Mouse (Mus musculus): ENCODE results near the gene Grid1. TPM values are rescaled to one million over a fixed set of nuclear protein-coding genes. Genes with fewer than 3 reads are reported as not detected.

The Grid1 gene
- total RNA-seq, 1 experiment from 2014 or later = not detected

DNA sequence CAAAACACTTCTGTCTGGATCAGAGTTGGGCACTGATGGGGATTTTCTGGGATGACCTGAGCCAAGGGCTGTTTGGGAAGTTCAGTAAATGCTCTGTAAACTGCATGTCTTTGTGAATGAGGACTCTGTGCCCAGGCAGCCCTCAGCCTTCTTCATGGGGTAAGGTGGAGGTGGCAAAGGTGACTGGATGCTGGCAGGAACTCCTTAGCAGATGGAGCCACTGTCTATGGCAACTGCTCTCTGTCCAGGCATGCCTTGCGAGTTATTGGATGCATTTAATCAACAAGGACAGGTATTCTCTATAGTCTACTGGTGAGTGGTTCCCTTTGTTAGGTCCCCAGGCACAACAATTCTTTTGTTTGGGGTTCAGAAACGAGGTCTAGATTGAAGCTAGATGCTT lies 85.8 kb downstream of the Grid1 start:
- ATAC-seq (replicated peaks; ENCODE audit: low read depth, poor library complexity, severe bottlenecking) = no peak

DNA sequence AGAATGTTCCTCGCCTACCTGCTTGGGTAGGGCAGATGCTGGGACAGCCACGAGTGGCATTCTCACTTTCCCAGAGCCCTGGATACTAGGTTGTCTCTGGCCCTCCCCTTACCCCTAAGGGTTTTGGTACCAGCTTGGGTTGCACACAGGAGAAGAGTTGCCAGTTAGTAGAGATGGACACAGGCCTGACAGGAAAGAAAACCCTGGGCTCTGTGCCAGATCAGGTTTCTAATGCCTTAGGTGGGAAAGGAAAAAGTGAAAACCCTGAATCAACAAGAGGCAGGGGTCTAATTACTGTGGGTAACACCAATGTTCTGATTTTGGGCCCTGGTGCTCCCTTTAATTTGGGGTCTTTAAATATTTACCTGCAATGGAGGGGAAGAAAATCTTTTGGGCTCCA lies 88.5 kb downstream of the Grid1 start:
- no peak for ATAC-seq (replicated peaks; ENCODE audit: low read depth, poor library complexity, severe bottlenecking)

DNA sequence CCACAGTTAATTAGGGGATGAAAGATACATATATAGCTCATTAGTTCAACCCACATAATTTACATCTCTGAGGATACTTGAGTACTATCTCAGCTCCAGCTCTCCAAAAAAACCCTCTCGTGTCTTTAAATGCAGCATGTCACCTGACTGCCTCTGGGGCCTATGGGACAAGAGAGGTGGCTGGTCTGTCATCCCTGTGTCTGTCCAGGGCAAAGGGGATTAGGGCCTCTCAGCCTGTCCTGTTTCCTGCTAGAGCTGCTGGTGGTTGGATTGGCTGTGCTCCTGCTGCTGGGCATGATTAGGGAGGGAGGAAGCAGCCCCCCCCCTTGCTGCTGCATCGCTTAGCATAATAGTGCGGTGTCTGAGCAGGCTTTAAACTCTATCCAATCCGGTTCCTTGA lies 88.9 kb downstream of the Grid1 start:
- no peak for ATAC-seq (replicated peaks; ENCODE audit: low read depth, poor library complexity, severe bottlenecking)

DNA sequence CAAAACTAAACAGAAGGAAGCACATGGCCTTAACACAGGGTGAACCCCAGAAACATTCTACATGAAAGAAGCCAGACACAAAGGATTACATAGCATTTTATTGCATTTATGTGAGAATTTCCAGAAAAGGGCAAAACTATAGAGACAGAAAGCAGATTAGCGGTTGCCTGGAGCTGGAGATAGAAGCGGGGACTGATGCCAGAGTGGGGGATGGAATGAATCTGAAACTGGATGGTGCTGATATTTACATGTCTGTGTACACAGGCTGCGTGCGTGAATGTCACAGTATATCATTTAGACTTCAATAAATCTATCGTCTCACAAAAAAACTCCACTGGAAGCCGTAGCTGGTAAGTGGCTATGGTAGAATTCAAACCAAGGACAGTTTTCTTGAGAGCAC lies 96.4 kb downstream of the Grid1 start:
- ATAC-seq (replicated peaks; ENCODE audit: low read depth, poor library complexity, severe bottlenecking) = no peak

DNA sequence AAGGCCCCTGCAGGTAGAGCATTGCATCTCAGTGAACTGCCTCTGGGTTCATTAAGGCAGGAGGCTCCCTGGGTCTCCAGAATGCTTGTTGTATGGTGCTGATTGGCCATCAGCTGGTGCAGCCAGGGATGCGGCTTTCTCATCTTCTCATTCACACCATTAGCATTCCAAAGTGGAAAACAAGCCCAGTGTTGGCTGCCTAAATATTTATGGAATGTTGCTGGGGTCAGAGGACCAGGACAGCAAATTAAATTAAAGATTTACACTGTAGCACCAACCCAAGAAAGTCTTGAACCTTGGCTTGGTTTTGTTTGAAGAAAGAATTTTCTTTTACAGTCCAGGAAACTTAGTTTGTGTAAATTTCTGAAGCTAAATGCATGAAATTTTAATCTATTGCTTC lies 97.2 kb downstream of the Grid1 start:
- no peak for ATAC-seq (replicated peaks; ENCODE audit: low read depth, poor library complexity, severe bottlenecking)

DNA sequence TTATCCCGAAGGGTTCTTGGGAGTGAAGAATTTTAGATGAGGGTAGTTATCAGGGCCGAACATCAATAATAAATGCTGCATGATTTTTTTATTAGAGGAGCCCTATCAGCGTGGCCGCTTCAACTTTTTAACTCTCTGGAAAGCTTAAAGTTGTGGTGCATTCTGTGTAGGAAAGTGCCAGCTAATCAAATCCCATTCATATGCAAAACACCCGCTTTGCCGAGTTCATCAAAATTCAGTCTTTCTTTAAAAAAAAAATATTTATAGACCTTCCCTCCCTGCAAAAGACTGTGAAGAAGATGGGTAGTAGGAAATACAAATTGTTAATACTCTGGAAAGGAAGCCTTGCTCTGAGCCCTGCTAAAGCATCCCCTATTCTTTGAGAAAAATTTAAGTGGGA lies 99.3 kb downstream of the Grid1 start:
- no peak for ATAC-seq (replicated peaks; ENCODE audit: low read depth, poor library complexity, severe bottlenecking)

DNA sequence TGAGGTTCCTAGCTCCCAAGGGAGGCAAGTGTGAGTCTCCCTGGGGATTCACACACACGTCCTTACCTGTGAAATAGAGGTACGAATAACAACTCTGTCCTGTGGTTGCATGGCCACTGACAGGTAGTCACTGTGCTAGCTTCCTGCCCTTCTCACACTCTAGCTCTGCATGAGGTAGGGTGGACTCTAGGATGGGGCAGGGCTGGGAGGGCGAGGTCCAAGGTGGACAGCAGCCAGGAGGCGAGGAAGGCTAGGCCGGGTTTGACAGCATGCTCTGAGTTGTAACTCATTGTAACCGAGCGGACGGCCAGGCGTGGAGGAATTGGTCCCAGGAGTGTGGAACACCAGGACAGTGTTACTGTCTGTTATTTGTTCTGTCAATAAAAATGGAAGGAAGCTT lies 101.4 kb downstream of the Grid1 start:
- ATAC-seq (replicated peaks; ENCODE audit: low read depth, poor library complexity, severe bottlenecking) = no peak

DNA sequence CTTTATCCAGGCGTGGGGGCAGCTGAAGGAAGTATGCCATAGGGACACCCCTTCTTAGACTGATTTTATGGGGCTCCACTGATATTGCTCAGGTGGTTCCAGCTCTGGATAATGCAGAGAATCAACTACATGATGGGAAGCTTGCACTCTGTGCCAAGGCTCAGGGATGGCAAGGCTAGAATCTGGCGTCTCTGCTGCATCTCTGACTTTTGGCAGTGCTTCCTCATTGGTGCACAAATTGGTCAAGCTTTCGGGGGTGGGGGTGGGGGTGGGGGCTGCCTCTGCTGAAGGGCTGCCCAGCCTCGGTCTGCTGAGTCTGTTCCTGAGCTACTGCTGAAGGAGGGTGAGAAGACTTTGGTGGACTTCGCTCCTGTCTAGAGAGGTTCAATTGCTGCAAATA lies 105.1 kb downstream of the Grid1 start:
- ATAC-seq (replicated peaks; ENCODE audit: low read depth, poor library complexity, severe bottlenecking) = no peak

DNA sequence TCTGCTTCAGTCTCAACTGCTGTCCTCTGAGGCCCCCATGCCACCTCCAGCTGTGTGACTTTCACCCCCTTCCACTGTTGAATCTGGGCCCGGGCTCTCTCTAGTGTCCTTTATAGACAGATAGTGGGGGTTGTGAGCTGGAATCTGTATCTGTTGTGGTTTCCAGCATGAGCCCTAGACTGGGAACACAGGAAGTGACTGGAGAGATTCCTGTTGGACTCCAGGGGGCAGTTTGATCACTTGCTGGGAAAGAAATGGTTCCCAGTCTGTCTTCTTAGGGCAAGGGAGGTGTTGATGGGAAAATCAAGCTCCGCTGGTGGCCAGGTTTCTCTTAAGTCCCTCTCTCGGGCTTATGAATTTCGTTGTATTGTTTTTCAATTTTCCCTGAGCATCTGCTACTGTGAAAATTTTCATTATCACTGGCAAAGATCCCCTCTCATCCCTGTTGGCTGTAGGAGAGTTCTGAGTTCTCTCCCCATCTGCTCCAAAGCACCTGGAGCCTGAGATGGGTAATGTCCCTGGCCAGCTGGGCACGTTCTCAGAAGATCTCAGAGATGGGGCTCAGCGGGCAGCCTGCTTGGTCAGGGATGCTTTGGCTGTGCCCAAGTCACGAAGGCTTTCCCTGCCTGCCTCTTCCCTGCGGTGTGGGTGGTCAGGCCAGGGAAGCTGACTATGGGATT lies 110.3 kb downstream of the Grid1 start:
- ATAC-seq (replicated peaks; ENCODE audit: low read depth, poor library complexity, severe bottlenecking) = no peak

DNA sequence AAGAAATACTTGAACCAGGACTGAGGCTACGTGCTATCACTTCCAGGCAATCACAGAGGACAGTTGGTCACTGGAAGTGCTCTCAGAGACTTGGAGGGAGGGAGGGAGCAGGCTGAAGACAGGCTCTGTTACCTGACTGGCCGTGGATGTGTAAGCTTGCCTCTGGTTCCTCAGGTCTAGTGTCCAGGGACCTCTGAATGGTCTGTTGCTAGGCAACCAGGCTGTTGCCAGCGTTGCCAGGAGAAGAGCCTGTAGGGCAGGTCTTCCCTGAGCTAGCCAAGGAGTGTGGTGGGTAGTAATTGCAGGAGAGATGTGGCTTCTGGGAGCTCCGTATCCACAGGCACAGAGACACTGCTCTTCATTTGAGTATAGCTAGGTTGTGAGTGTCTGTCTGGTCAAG lies 113.3 kb downstream of the Grid1 start:
- ATAC-seq (replicated peaks; ENCODE audit: low read depth, poor library complexity, severe bottlenecking) = no peak

DNA sequence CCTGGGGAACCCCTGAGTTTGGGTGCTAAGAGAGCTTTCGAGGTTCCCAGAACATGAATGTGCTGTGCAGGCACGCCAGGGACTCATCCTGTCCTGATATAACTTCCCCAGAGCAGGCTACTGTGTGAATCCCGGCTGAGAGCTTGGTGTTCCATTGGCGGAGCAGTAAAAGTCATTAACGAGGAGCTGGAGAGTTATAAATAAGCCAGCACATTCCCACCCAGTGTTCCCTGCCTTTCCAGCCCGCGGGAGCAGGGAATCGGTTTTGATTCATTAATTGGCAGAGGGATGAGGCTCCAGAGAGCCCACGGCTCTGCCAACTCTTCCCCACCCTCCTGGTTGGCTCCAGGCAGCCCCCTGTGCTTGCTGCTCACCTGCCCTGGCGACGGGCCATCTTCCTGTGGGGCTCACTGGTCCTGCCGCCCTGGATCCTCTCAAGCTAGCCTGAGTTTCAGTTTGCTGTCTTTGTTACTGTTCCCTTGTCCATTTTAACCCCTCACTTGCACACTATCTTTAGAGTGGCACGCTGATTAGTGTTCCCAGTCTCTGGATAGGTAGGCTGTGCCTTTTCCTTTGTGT lies 116.4 kb downstream of the Grid1 start:
- ATAC-seq (replicated peaks; ENCODE audit: low read depth, poor library complexity, severe bottlenecking) = no peak

DNA sequence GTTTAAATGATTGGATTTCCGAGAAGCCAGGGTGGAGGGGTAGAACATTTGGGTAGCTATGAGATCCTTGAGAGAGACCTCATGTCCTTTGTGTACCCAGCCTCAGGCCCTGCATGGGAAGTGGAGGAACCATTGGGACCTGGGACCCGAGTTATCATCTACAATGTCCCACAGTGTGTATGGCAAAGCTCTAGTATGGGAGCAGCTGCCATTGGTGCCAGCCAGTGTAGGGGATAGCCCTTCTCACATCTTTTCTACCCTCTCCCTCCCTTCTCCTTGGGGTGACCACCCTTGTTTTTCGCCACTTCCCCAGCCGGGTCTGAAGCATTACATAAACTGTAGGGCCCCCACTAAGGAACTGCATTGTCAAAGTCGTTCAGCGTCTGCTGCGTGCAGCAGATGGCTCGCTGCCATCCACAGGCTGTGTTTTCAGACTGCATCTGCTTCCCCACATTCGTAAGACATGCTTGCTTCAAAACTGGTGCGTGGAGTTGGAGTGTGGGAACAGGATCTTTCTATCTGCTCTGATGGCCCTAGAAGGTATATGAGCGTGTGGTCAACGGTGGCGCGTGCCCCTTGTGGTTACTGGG lies 124.6 kb downstream of the Grid1 start:
- ATAC-seq (replicated peaks; ENCODE audit: low read depth, poor library complexity, severe bottlenecking) = no peak

DNA sequence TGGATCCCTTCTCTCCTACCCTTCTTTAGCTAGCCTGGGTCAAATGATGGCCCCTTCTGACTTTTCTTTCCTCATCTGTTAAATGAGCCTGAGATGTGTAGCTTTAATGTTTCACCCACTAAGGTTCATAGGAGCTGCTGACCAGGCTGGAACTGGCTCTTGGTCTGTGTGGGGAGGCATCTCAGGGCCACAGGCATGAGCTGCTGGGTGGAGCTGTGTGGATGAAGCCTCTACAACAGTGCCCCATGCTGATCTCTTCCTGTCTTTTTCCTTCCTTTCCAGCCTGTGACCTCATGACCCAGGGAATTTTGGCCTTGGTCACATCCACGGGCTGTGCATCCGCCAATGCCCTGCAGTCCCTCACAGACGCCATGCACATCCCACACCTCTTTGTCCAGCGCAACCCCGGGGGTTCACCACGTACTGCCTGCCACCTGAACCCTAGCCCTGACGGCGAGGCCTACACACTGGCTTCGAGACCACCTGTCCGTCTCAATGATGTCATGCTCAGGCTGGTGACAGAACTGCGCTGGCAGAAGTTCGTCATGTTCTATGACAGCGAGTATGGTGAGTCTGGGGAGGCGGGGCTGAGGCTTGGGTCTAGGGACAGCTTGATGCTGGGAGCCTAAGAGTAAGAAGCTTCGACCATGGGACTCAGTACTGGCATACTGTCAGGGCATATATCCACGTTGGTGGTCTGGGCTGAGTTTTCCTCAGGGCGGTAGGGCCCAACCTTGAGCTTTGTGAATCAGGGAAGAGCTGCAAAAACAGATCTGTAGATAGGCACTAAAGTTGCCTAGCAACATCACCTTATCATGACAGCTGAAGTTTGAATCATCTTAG lies 125.8 kb downstream of the Grid1 start:
- no peak for ATAC-seq (replicated peaks; ENCODE audit: low read depth, poor library complexity, severe bottlenecking)

DNA sequence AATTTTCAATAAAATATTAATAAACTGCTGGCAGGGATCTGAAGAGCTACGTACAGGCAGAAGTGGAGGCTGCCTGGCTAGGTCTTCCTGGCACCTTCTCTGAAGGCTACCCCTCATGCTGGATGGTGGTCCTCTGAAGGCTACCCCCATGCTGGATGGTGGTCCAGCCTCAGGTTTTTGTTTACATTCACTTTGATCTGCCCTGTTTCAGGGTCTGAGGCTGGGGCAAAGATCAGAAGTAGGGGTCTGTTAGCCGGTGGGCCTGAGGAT lies 126.3 kb downstream of the Grid1 start:
- no peak for ATAC-seq (replicated peaks; ENCODE audit: low read depth, poor library complexity, severe bottlenecking)

DNA sequence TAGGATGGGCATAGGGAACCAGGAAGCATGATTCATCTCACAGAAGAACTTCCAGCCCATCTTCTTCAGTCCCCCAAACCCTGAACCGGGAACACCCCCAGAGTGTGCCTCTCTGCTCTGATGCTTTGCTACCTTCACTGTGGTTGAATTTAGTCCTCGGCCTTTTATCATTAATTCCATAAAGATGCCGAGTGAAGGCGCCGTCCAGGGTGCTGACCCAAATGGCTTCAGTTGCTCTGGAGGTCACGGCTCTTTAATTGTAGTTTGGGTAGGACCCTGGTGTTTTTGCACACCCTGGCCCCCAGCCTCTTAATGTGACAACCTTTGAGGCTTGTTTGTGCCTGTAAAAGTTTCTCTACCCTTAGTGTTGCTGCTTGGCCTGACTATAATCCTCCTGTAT lies 128.3 kb downstream of the Grid1 start:
- ATAC-seq (replicated peaks; ENCODE audit: low read depth, poor library complexity, severe bottlenecking) = no peak

DNA sequence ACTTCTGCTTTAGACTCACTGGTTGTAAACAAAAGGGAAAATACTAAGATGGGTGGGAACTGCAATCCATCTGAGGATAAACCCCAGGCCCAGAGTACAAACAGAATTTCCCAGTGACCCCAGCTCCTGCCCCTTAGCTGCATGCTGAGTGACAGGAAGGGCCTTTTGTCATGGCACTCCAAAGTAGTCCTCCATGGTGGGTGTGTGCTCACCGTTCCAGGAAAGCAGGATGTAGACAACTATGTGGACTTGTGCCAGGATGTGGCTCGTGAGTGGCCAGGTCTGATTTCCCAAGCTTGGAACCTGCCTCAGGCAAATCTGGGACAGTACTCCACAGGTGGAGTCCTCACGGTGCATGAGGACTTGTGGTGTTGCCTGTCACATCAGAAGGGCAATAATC lies 132.4 kb downstream of the Grid1 start:
- no peak for ATAC-seq (replicated peaks; ENCODE audit: low read depth, poor library complexity, severe bottlenecking)

DNA sequence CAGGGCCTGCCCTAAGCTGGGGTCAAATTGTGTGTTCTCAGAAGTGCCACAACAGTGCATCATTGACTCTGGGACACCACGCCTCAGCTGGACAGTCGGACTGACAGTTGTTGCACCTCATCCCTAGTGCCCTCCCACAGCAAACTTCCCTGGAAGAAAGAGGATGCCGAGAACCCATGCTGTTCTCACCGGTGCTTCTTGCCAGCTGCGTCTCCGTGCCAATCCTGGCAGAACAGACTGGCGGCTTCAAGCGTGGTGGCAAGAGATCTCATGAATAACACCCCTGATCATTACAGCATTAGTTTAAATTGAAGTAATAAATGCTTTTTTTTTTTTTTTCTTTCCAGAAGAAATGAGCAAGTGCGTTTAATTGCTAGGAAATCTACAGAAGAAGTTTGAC lies 133.7 kb downstream of the Grid1 start:
- no peak for ATAC-seq (replicated peaks; ENCODE audit: low read depth, poor library complexity, severe bottlenecking)

DNA sequence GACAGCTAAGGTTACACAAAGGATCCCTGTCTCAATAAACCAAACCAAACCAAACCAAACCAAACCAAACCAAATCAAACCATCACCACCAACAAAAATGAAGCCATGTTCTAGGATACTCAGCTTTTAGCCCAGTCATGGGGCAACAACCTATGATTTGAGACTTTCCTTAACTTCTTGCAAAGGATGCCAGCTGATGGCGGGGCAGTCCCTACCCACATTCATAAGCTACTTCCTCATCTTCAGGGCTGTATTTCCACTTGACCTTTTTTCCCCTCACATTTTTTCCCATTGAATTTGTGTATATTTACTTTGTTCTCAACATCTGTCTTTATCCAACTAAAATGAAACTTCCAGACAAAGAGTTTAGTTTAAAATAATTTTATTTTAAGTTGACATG lies 135.8 kb downstream of the Grid1 start:
- no peak for ATAC-seq (replicated peaks; ENCODE audit: low read depth, poor library complexity, severe bottlenecking)

DNA sequence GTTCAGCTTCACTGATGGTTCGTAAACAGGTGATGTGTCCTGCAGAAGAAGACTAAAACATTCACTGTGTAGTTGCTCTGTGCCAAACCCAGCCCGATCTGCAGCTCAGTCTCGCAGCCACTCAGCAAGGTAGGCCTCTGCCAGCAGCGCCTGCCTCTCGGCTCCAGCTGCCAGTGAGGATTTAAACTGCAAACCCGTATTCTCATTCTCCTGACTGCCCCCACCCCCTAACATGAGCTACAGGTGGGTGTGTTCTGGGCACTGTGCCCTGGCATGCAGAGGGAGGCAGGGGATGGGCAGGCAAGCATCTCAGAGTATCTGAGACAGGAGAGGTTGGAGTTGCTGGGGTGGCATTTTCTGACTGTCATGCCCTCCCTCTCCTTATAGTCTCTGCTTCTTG lies 140.3 kb downstream of the Grid1 start:
- ATAC-seq (replicated peaks; ENCODE audit: low read depth, poor library complexity, severe bottlenecking) = no peak

DNA sequence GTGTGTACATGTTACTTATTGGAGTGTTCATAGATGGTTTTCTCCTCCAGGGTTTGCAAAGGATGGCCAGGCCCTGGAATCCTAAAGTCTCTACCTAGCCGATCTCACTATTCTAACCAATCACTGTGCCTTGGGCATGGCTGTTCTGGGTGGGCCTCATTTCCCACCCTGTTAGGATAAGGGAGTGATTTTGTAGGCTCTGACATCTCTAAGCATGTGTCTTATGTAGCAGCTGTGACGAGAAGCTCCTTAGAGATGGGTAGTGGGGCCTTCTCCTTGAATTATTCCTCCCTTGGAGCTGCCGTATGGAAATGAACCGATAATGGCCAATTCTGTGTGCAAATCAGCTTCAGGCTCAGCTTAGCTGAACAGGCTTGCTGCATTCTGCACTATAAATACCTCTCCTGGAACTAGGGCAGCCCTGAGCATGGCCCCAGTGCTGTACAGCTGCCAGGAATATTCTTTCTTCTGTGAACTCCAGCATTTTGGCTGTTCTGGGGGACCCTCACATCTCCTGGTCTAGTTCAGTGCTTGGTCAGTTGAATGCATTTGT lies 143.8 kb downstream of the Grid1 start:
- ATAC-seq (replicated peaks; ENCODE audit: low read depth, poor library complexity, severe bottlenecking) = no peak

All from common myeloid progenitor, adult 5-6 weeks (primary cell).